Mouse (Mus musculus) layer of hippocampus, postnatal 25 days (tissue): ENCODE measurements around the gene 2700097O09Rik. TPM values are rescaled to one million over a fixed set of nuclear protein-coding genes. Genes with fewer than 3 reads are reported as not detected.

Source experiments
- total RNA-seq, 2 experiments: library from RNA; stranded (reverse); gene quantifications; 2 replicates each; pipeline ENCODE4 v1.2.3; 2021

Gene 2700097O09Rik
- total RNA-seq, 2 experiments from 2014 or later: 8.0 to 11.5 TPM

Other genes with a start within 250 kb of the 2700097O09Rik start
- 100 to 1,000 TPM; 106 to 116 TPM for gene Cfl2, start 217.2 kb downstream of the 2700097O09Rik start, total RNA-seq
- gene Gm20403, start 93.6 kb downstream of the 2700097O09Rik start, total RNA-seq: not detected
- 1 to 10 TPM; 1.6 to 2.3 TPM for gene Baz1a, start 65.8 kb downstream of the 2700097O09Rik start, total RNA-seq
- 10 to 100 TPM; 86.7 to 99.9 TPM for gene Srp54a, start 152 bp upstream of the 2700097O09Rik start, total RNA-seq
- 10 to 100 TPM in 1 of 2 experiments, 1 to 10 TPM in 1; 9.6 to 20.5 TPM for gene Fam177a, start 44.4 kb upstream of the 2700097O09Rik start, total RNA-seq
- gene Srp54b, start 75.0 kb upstream of the 2700097O09Rik start, total RNA-seq: 10 to 100 TPM; 56.2 to 61.2 TPM
- gene 1700047I17Rik2, start 119.5 kb upstream of the 2700097O09Rik start, total RNA-seq: 10 to 100 TPM in 1 of 2 experiments, not detected in 1; 10.0 TPM
- gene Srp54c, start 150.1 kb upstream of the 2700097O09Rik start, total RNA-seq: 10 to 100 TPM; 32.0 to 34.7 TPM
- 1 to 10 TPM; 9.3 to 9.4 TPM for gene 1110008L16Rik, start 219.5 kb upstream of the 2700097O09Rik start, total RNA-seq
- 10 to 100 TPM; 12.2 to 14.3 TPM for gene Ppp2r3c, start 222.9 kb upstream of the 2700097O09Rik start, total RNA-seq